Mouse (Mus musculus) liver, adult (tissue): ENCODE results near the gene Vps26c.
A peak's percentile ranks its signal among the peaks of the same experiment; 100 is the strongest.

Experiments used
- GATA4 ChIP-seq: IDR thresholded peaks from 2 replicates; pipeline ENCODE4 v1.6.1; 2014; ENCODE audit warnings: mild to moderate bottlenecking, low read length; ENCODE audit not compliant: insufficient replicate concordance

The Vps26c gene

GRCm38 (mm10) chr16:94526344-94527151 is at the start of gene Vps26c:
TSS of gene Vps26c (minus strand) at chr16:94526830.
- TF ChIP-seq GATA4 = no peak

- TF ChIP-seq GATA4 = no peak
Measured at GRCm38 (mm10) chr16:94575757-94576156, 49.1 kb upstream of the Vps26c start.

GRCm38 (mm10) chr16:94574718-94575094 is 48.1 kb upstream of the Vps26c start:
- no peak for TF ChIP-seq GATA4

- no peak for TF ChIP-seq GATA4
Measured at GRCm38 (mm10) chr16:94574025-94574717, 47.5 kb upstream of the Vps26c start.

- no peak for TF ChIP-seq GATA4
Measured at GRCm38 (mm10) chr16:94572422-94572821, 45.8 kb upstream of the Vps26c start.

GRCm38 (mm10) chr16:94571111-94571993 is 44.7 kb upstream of the Vps26c start:
- TF ChIP-seq GATA4 = no peak

- TF ChIP-seq GATA4 = peak; percentile 22; the same call in 1 of the 2 replicates
Measured at GRCm38 (mm10) chr16:94570361-94571041, 43.9 kb upstream of the Vps26c start.

GRCm38 (mm10) chr16:94569229-94570176 is 42.9 kb upstream of the Vps26c start, which contains the start of gene Dyrk1a:
TSS of gene Dyrk1a (plus strand) at chr16:94570010.
- no peak for TF ChIP-seq GATA4

- peak; percentile 17; the same call in 1 of the 2 replicates for TF ChIP-seq GATA4
Measured at GRCm38 (mm10) chr16:94568335-94569228, 42.0 kb upstream of the Vps26c start.

- no peak for TF ChIP-seq GATA4
Measured at GRCm38 (mm10) chr16:94567751-94568150, 41.1 kb upstream of the Vps26c start.

GRCm38 (mm10) chr16:94566834-94567585 is 40.4 kb upstream of the Vps26c start:
- no peak for TF ChIP-seq GATA4

GRCm38 (mm10) chr16:94566124-94566523 is 39.5 kb upstream of the Vps26c start:
- TF ChIP-seq GATA4 = no peak

- peak; percentile 68; the same call in 1 of the 2 replicates for TF ChIP-seq GATA4
Measured at GRCm38 (mm10) chr16:94560618-94561017, 34.0 kb upstream of the Vps26c start.
